Mouse (Mus musculus) liver, embryonic 15.5 days (tissue): Measurements from ENCODE around the gene Nupr1. TPM values are rescaled to one million over a fixed set of nuclear protein-coding genes. Genes with fewer than 3 reads are reported as not detected.
A peak's percentile ranks its signal among the peaks of the same experiment; 100 is the strongest.

Experiments used
- ATAC-seq: fragments of 200-750 bp; cut with Nextera tagmentation; 2 replicates; pipeline ENCODE4 v1.8.0; 2017; ENCODE audit warnings: moderate number of reproducible peaks, mild to moderate bottlenecking, moderate library complexity; ENCODE audit not compliant: insufficient read depth
- H3K27ac ChIP-seq: fragments of 300-500 bp; sonication (generic); replicated peaks from 2 replicates; pipeline ENCODE4 v1.5.1; 2015; ENCODE audit warnings: mild to moderate bottlenecking, inconsistent platforms
- H3K27me3 ChIP-seq: fragments of 300-500 bp; sonication (generic); 2 replicates; pipeline ENCODE4 v1.6.1; 2015; ENCODE audit warnings: mild to moderate bottlenecking, inconsistent platforms
- H3K36me3 ChIP-seq: fragments of 300-500 bp; sonication (generic); replicated peaks from 2 replicates; pipeline ENCODE4 v1.6.1; 2015; ENCODE audit warnings: moderate library complexity, mild to moderate bottlenecking, inconsistent platforms
- H3K4me1 ChIP-seq: fragments of 300-500 bp; sonication (generic); replicated peaks from 2 replicates; pipeline ENCODE4 v1.6.1; 2015; ENCODE audit warnings: inconsistent platforms
- H3K4me2 ChIP-seq: fragments of 300-500 bp; sonication (generic); 2 replicates; pipeline ENCODE4 v1.6.1; 2015; ENCODE audit warnings: moderate library complexity, mild to moderate bottlenecking, inconsistent platforms
- H3K4me3 ChIP-seq: fragments of 300-500 bp; sonication (generic); replicated peaks from 2 replicates; pipeline ENCODE4 v1.5.1; 2015; ENCODE audit warnings: mild to moderate bottlenecking, inconsistent platforms
- H3K9ac ChIP-seq: fragments of 300-500 bp; sonication (generic); 2 replicates; pipeline ENCODE4 v1.6.1; 2015; ENCODE audit warnings: moderate library complexity, mild to moderate bottlenecking, inconsistent platforms
- H3K9me3 ChIP-seq: fragments of 300-500 bp; sonication (generic); replicated peaks from 2 replicates; pipeline ENCODE4 v1.6.1; 2016; ENCODE audit warnings: inconsistent platforms
- WGBS: fragments of 180-500 bp; shearing (Covaris S2); methylation state at CpG from one replicate; pipeline ENCODE4 v1.1.7; 2015; ENCODE audit warnings: mixed read lengths; ENCODE audit not compliant: insufficient replicate concordance; 5-methylcytosine and 5-hydroxymethylcytosine counted together
- polyA plus RNA-seq: library from polyadenylated mRNA; unstranded; fragments of >200 nt; fragmentation: Nextera tagmentation; extraction: Ambion mirVana; gene quantifications from 2 replicates; pipeline ENCODE4 v1.2.1, GENCODE M21; 2015

The Nupr1 gene
- polyA plus RNA-seq, 1 experiment from 2014 or later: 3.7 TPM

DNA sequence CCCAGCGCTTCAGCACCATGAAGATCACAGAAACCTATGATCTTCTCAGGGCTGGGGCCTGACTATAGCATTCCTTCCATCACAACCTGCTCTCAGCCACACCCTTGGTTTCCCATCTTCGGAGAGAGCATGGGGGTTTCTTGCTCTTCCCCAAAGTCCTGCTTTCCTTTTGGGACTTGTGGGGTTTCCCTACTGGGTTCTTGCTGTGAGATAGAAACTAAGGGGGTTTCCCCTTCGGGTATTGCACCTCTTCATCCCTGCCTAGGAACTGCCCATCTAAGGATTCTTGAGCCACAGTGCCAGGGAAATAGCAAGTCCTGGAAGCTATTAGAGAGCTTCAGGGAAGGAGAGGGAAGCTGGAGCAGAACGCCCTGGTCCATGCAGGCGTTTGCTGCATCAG, 34.8 kb downstream of the Nupr1 start:
- H3K36me3 ChIP-seq: no peaks in the 10 kb centered on the region
- no peak for ATAC-seq
- peaks cover 10% of the 10 kb centered on the region; the same call in 1 of the 2 replicates for H3K4me1 ChIP-seq
- 0 out of 2 replicates have a peak, but pooled peaks cover 7% of the 10 kb centered on the region for H3K27me3 ChIP-seq
- no peak overlapping the region for H3K4me3 ChIP-seq
- 56% methylated on average over 5 of the region's 5 CpGs for WGBS
- H3K4me2 ChIP-seq: no peak overlapping the region
- no peak overlapping the region for H3K9ac ChIP-seq
- H3K27ac ChIP-seq: no peak overlapping the region
- no peaks in the 10 kb centered on the region for H3K9me3 ChIP-seq

DNA sequence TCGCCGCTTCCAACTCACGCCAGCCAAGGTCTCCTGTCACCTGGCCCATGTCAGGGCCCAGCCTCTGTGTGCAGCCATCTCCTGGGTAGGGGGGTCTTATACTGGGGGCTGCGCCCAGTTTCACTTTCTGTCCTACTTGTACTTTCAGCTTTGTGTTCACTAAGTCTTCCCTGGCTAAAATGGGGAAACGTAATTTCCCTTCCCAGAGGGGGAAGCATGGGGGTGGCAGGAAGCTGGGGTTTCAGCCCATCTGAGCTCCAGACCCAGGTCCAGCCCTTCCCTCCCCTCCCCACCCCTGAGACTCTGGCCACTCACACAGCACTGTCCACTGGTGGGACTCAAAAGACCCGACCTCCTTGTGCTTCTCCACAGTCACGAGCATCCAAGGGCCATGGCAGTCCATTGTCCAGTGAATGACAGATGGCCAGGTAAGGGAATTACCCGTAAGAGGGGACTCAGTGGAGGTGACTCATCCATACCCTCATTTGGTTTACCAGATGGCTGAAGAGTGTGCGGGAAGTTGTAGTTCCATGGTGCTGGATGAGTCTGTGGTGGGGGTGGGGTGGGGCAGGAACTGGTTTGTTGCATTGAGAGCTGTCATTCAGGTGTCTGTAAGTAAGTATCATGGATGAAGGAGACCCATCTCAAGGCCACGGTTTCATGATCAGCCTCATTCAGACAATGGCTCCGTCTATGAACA, 35.6 kb downstream of the Nupr1 start, which contains the start of gene Il27:
Il27 (minus strand) TSS at position 80 of the 700 bp plus-strand sequence.
- Histone ChIP-seq H3K4me3 (no peak within 1 kb of the TSS), H3K27me3 (0 out of 2 replicates have a peak, but pooled peaks cover 7% of the 10 kb centered on the region), H3K4me2 (no peak within 1 kb of the TSS), H3K9ac (no peak within 1 kb of the TSS), H3K27ac (no peak within 1 kb of the TSS), H3K9me3 (no peaks in the 10 kb centered on the region), H3K4me1 (peaks cover 10% of the 10 kb centered on the region; the same call in 1 of the 2 replicates), H3K36me3 (no peaks in the 10 kb centered on the region)
- WGBS: 51% methylated on average over 11 of the region's 11 CpGs
- no peak for ATAC-seq

DNA sequence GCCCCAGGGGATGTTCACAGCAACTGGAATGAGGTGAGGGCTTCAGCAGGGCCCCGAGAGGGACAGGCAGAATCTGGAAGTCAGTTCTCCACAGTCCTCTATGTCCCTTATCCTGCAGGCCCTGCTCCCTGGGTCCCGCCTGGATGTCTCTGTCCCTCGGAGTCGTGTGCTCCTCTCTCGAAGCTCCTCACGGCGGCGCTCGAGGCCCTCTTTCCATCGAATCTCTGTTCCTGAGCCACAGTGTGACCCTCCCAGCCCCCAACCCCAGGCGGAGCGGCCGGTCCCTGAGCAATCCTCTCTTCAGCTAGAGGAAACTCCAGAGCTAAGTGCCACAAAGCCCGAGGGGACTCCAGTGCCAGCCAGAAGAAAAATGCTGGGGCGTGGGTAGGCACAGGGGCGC, 42.9 kb downstream of the Nupr1 start:
- peaks cover 21% of the 10 kb centered on the region; the same call in 1 of the 2 replicates for H3K27me3 ChIP-seq
- H3K4me2 ChIP-seq: no peak overlapping the region
- no peaks in the 10 kb centered on the region for H3K36me3 ChIP-seq
- no peak overlapping the region for H3K4me3 ChIP-seq
- no peak overlapping the region for H3K9ac ChIP-seq
- no peak overlapping the region for H3K27ac ChIP-seq
- peaks cover 25% of the 10 kb centered on the region for H3K4me1 ChIP-seq
- H3K9me3 ChIP-seq: no peaks in the 10 kb centered on the region
- WGBS: 20% methylated on average over 16 of the region's 16 CpGs
- ATAC-seq: no peak

DNA sequence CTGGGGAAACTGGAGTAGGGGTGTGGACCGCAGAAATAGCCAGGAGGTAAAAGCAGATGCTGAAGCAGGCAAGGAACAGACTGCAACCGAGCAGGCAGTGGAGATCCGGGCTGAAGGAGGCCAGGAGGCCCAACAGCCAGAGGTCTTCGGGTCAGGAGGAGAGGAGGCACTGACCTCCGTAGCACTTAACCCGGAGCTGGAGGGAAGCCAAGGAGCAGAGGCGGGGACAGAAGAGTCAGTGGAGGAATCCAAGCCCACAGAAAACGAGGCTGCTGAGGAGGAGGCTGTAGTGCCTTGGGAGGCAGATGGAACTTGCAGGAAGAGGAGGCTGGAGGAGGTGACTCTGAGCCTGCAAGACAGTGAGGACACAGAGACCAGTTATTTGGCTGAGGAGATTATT, 43.8 kb downstream of the Nupr1 start:
- ATAC-seq: no peak
- no peak overlapping the region for H3K4me3 ChIP-seq
- WGBS: 63% methylated on average over 8 of the region's 8 CpGs
- H3K27ac ChIP-seq: no peak overlapping the region
- H3K4me1 ChIP-seq: peaks cover 28% of the 10 kb centered on the region
- peaks cover 15% of the 10 kb centered on the region; the same call in 1 of the 2 replicates for H3K27me3 ChIP-seq
- H3K9me3 ChIP-seq: no peaks in the 10 kb centered on the region
- no peaks in the 10 kb centered on the region for H3K36me3 ChIP-seq
- H3K9ac ChIP-seq: no peak overlapping the region
- H3K4me2 ChIP-seq: no peak overlapping the region

DNA sequence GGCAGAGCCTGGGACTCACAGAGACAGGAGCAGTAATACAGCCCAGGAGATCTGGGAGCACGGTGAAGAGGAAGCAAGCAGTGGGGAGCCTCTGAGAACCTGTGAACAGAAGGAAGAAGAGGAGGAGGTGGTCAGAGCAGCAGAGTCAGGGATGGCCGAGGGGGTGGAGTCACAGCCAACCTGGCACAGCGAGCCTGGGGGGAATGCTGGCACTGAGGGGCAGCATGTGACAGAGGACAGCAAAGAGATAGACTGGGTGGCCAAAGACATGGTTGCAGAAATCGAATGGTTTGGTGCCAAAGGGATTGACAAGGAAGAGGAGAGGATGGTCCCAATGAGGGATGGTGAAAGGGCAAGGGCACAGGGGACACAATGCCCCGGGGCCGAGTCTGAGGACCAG, 44.9 kb downstream of the Nupr1 start, which contains the start of gene Cln3:
Cln3 (minus strand) TSS at position 101 of the 400 bp plus-strand sequence.
- H3K36me3 ChIP-seq: no peaks in the 10 kb centered on the region
- 48% methylated on average over 6 of the region's 6 CpGs for WGBS
- H3K4me1 ChIP-seq: peaks cover 28% of the 10 kb centered on the region
- no peak for ATAC-seq
- H3K27me3 ChIP-seq: peaks cover 15% of the 10 kb centered on the region; the same call in 1 of the 2 replicates
- H3K9ac ChIP-seq: peak within 1 kb of the TSS; percentile 9; the same call in 1 of the 2 replicates
- H3K9me3 ChIP-seq: no peaks in the 10 kb centered on the region
- H3K27ac ChIP-seq: peak within 1 kb of the TSS; percentile 68
- peak within 1 kb of the TSS; percentile 61 for H3K4me3 ChIP-seq
- peak within 1 kb of the TSS; percentile 89 for H3K4me2 ChIP-seq

DNA sequence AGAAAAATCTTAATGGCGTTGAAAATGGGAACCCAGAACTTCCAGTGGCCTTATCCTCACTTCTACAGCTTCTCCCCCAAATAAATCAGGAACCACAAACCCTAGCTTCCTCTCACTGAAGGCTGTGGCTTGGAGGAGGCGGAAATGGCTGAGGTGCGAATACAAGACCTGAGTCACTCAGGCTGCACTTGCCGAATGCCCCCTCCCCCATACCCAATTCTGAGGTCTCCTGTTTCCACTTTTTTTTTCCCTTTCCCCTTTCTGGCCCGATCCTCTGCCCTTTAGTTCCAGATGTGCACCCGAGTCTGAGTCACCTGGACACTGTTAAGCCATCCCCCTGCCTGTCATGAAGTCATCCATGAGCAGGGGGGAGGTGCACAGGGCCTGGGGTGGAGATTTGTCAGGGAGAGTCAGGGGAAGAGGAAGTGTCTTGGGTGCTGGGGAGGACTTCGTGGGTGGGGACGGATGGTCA, 46.1 kb downstream of the Nupr1 start, which contains the start of gene Apobr:
Apobr (plus strand) TSS at position 437 of the 472 bp plus-strand sequence.
- Histone ChIP-seq H3K9ac (peak within 1 kb of the TSS; percentile 9; the same call in 1 of the 2 replicates), H3K36me3 (0 out of 2 replicates have a peak, but pooled peaks cover 6% of the 10 kb centered on the region), H3K4me3 (peak within 1 kb of the TSS; percentile 61), H3K4me1 (peaks cover 28% of the 10 kb centered on the region), H3K9me3 (no peaks in the 10 kb centered on the region), H3K27me3 (peaks cover 15% of the 10 kb centered on the region; the same call in 1 of the 2 replicates), H3K4me2 (peak within 1 kb of the TSS; percentile 89), H3K27ac (peak within 1 kb of the TSS; percentile 68)
- no peak for ATAC-seq
- 22% methylated on average over 8 of the region's 8 CpGs for WGBS

DNA sequence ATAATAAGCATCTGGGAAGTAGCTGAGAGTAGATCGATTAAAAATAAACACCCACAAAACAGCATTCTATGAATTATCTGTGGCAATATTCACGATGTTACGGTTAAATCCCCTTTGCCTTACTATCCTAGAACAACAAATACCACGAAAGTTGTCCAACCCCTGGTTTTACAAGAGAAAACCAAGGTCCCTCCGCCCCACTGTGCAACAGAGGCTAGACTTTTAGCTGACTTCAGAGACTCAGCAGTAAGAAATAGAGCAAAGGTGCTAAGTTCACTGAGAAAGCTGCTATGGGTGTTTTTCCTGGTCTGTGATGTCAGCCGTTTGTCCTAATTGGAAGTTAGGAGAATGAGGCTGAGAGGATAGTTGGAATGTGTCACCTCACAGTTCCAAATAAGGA, 46.9 kb downstream of the Nupr1 start:
- Histone ChIP-seq H3K4me3 (peak overlapping the region; percentile 61), H3K4me1 (peaks cover 28% of the 10 kb centered on the region), H3K9ac (no peak overlapping the region), H3K4me2 (peak overlapping the region; percentile 89), H3K36me3 (0 out of 2 replicates have a peak, but pooled peaks cover 6% of the 10 kb centered on the region), H3K27ac (peak overlapping the region; percentile 68; the same call in 1 of the 2 replicates), H3K27me3 (peaks cover 15% of the 10 kb centered on the region; the same call in 1 of the 2 replicates), H3K9me3 (no peaks in the 10 kb centered on the region)
- WGBS: 33% methylated on average over 6 of the region's 6 CpGs
- ATAC-seq: no peak

DNA sequence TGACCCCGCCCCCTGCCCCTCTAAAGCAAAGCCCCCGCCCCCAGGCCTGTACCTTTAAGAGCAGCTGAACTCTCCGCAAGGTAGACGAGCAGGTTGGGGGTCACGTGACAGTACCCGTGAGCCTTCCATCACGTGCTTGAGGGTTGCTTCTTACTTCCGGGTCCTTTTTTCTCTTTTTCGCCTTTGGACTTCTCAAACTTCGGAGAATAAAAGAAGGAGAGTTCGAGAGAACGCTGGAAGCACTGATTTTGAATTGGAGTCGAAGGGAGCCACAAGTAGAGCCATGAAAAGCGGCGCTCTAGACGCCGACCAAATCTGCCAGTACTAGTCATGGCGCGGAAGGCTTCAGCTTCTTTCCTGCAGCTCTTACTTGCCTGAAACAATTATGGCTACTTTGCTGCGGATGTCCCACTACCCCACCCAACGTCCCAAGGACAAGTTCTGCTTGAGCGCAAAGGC, 47.4 kb downstream of the Nupr1 start:
- Histone ChIP-seq H3K9me3 (no peaks in the 10 kb centered on the region), H3K27ac (peak overlapping the region; percentile 68), H3K4me1 (peaks cover 28% of the 10 kb centered on the region), H3K4me2 (peak overlapping the region; percentile 89), H3K9ac (peak overlapping the region; percentile 25), H3K27me3 (peaks cover 15% of the 10 kb centered on the region; the same call in 1 of the 2 replicates), H3K4me3 (peak overlapping the region; percentile 61), H3K36me3 (0 out of 2 replicates have a peak, but pooled peaks cover 11% of the 10 kb centered on the region)
- under 1% methylated on average over 22 of the region's 22 CpGs for whole genome bisulfite sequencing
- ATAC-seq: peak; percentile 72

DNA sequence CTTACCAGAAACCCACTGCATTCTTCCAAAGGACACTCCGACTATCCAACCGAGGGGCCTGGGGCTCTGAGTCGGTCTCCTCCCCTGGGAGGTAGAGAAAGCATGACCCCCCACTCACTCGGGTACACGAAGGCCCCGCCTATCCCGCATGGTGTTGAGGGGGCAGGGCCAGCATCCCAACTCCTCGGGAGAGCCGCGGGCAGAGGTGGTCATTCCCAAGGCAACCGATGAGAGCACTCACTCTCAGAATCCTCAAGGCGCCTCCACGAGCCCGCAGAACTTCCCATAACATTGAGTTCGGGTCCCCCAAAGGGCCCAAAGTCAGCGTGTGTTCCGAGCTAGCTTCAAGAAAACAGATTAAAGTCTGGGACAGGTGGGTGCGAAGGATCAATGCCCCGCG, 47.9 kb downstream of the Nupr1 start:
- H3K27me3 ChIP-seq: peaks cover 15% of the 10 kb centered on the region; the same call in 1 of the 2 replicates
- peak overlapping the region; percentile 89 for H3K4me2 ChIP-seq
- peak; percentile 20; the same call in 1 of the 2 replicates for ATAC-seq
- peaks cover 12% of the 10 kb centered on the region; the same call in 1 of the 2 replicates for H3K36me3 ChIP-seq
- H3K9ac ChIP-seq: peak overlapping the region; percentile 25
- peaks cover 25% of the 10 kb centered on the region for H3K4me1 ChIP-seq
- H3K4me3 ChIP-seq: peak overlapping the region; percentile 61
- H3K27ac ChIP-seq: peak overlapping the region; percentile 68; the same call in 1 of the 2 replicates
- H3K9me3 ChIP-seq: no peaks in the 10 kb centered on the region
- WGBS: 6% methylated on average over 20 of the region's 20 CpGs

DNA sequence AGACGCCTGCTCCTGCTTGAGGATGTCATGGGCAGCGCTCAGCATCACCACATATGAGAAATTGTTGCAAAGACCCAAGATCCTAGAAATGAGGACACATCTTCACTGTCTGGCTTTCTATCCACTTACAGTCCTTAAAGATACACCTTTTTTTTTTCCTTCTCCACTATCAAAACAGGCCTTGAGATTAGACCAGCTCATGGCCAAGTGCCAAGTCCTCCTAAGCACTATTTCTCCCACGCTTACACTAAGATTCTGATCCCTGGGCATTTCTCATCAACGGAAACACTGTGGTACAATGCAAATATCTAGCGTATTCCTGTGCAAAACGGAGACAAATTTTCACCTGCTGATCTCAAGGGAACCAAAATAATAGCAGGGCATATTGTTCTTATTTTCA, 49.0 kb downstream of the Nupr1 start:
- Histone ChIP-seq H3K4me1 (peaks cover 18% of the 10 kb centered on the region), H3K4me3 (no peak overlapping the region), H3K27ac (no peak overlapping the region), H3K36me3 (peaks cover 19% of the 10 kb centered on the region; the same call in 1 of the 2 replicates), H3K4me2 (no peak overlapping the region), H3K9ac (no peak overlapping the region), H3K27me3 (0 out of 2 replicates have a peak, but pooled peaks cover 9% of the 10 kb centered on the region), H3K9me3 (no peaks in the 10 kb centered on the region)
- ATAC-seq: no peak
- WGBS: 67% methylated on average over 6 of the region's 6 CpGs

DNA sequence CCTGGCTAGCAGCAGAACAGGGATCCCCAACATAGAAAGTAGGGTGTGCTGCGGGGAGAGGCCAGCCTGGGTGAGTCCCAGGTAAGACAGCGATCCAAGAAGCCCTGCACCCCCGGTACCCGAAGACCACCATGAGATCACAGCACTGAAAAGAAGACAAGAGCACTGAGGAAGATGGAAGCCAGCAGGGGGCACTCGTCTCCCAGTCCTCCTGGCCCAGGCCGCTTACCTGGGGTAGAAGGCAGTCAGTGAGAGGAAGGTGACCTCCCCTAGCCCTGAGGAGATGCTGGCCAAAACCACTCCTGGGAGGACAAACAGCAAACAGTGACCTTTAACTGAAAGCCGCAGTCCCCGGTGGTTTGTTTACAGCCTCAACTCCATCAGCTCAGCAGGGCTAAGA, 51.5 kb downstream of the Nupr1 start:
- Histone ChIP-seq H3K4me3 (no peak overlapping the region), H3K36me3 (peaks cover 30% of the 10 kb centered on the region), H3K9me3 (no peaks in the 10 kb centered on the region), H3K9ac (no peak overlapping the region), H3K4me2 (no peak overlapping the region), H3K4me1 (peaks cover 12% of the 10 kb centered on the region), H3K27ac (no peak overlapping the region), H3K27me3 (no peaks in the 10 kb centered on the region)
- 66% methylated on average over 8 of the region's 8 CpGs for WGBS
- ATAC-seq: no peak
